In genomic region chr11:80785672-80786071, GRCm38 (mm10) we compare ENCODE assay signal across 16 mouse cellular contexts. TPM values are rescaled to one million over a fixed set of nuclear protein-coding genes. Genes with fewer than 3 reads are reported as not detected.
DNase-seq lines count a peak whose midpoint lies in the region; ATAC-seq and TF ChIP-seq lines count a peak whose summit lies in the region.
"Had no signal": no experiment of that assay in that cellular context is flagged by ENCODE, and none has a peak within 500 bp of the region (broad histone marks: within the 10 kb centered on the region; RNA-seq: fewer than 3 reads in every experiment).

No protein-coding gene starts in this region.

- TF ChIP-seq EP300 in liver, postnatal 0 days (IDR thresholded peaks at IDR 0.05; ENCODE audit: low read depth): no peak

- H3K9me3 ChIP-seq in liver, postnatal 0 days (ENCODE audit: low read length): no peaks in the 10 kb centered on the region
- no peaks in the 10 kb centered on the region for H3K9me3 ChIP-seq in forebrain, postnatal 0 days (ENCODE audit: low read length)
- H3K9me3 ChIP-seq: embryonic facial prominence, embryonic 13.5 days; neural tube, embryonic 12.5 days had no signal

- peak overlapping the region; percentile 95 for H3K27ac ChIP-seq in liver, postnatal 0 days (ENCODE audit: low read depth)
- H3K27ac ChIP-seq in forebrain, postnatal 0 days (ENCODE audit: low read depth, low read length): no peak overlapping the region
- H3K27ac ChIP-seq: embryonic facial prominence, embryonic 13.5 days; neural tube, embryonic 12.5 days had no signal

- H3K4me2 ChIP-seq in liver, postnatal 0 days (ENCODE audit: low read depth, low read length): no peak overlapping the region
- no peak overlapping the region for H3K4me2 ChIP-seq in forebrain, postnatal 0 days (ENCODE audit: low read depth)
- H3K4me2 ChIP-seq: embryonic facial prominence, embryonic 13.5 days; neural tube, embryonic 12.5 days had no signal

- WGBS in liver, postnatal 0 days (ENCODE audit: insufficient replicate concordance): 42% methylated on average over 5 of the region's 5 CpGs
- WGBS in forebrain, postnatal 0 days: 84% methylated on average over 5 of the region's 5 CpGs

- H3K36me3 ChIP-seq in liver, postnatal 0 days (replicated peaks; ENCODE audit: insufficient read depth, low read length): no peaks in the 10 kb centered on the region
- no peaks in the 10 kb centered on the region for H3K36me3 ChIP-seq in forebrain, postnatal 0 days (ENCODE audit: insufficient read depth)
- H3K36me3 ChIP-seq: embryonic facial prominence, embryonic 13.5 days; neural tube, embryonic 12.5 days had no signal

- intact Hi-C loops in left cerebral cortex, postnatal 4 days (cut with DNase I): no loop called here

- H3K9ac ChIP-seq in liver, postnatal 0 days (replicated peaks): no peak overlapping the region
- H3K9ac ChIP-seq in forebrain, postnatal 0 days: no peak overlapping the region
- H3K9ac ChIP-seq: embryonic facial prominence, embryonic 13.5 days; neural tube, embryonic 12.5 days had no signal

- peaks cover 26% of the 10 kb centered on the region for H3K4me1 ChIP-seq in liver, postnatal 0 days (ENCODE audit: insufficient read depth)
- no peaks in the 10 kb centered on the region for H3K4me1 ChIP-seq in forebrain, postnatal 0 days (ENCODE audit: insufficient read depth)
- H3K4me1 ChIP-seq: embryonic facial prominence, embryonic 13.5 days; neural tube, embryonic 12.5 days had no signal

- no peak overlapping the region for H3K4me3 ChIP-seq in liver, postnatal 0 days (ENCODE audit: low read depth, low read length)
- no peak overlapping the region for H3K4me3 ChIP-seq in forebrain, postnatal 0 days (ENCODE audit: low read depth, low read length)
- H3K4me3 ChIP-seq: embryonic facial prominence, embryonic 13.5 days; neural tube, embryonic 12.5 days had no signal

- peak; percentile 19 for DNase-seq in A20 (ENCODE audit: low read depth, low spot score)
- peak; percentile 46 for DNase-seq in CD4-positive, CD25-positive, alpha-beta regulatory T cell, adult 2 months (ENCODE audit: low read depth, low spot score)
- no peak for DNase-seq in liver, postnatal 0 days
- DNase-seq in left cerebral cortex, postnatal 4 days: no peak
- DNase-seq in forebrain, postnatal 0 days: no peak
- DNase-seq in urinary bladder, postnatal 10 days (ENCODE audit: low spot score): no peak
- no peak for DNase-seq in cerebellum, adult 11 months
- DNase-seq: cerebellum, adult 9-11 months; heart, postnatal 14 days; lung, postnatal 10 days; midbrain, embryonic 14.5 days; thymus, adult 2 months had no signal

- peak; percentile 59 for TF ChIP-seq CTCF in liver, postnatal 0 days (IDR thresholded peaks at IDR 0.05; ENCODE audit: low read depth)
- no peak for TF ChIP-seq CTCF in forebrain, postnatal 0 days (IDR thresholded peaks at IDR 0.05; ENCODE audit: low read depth)

- no peaks in the 10 kb centered on the region for H3K27me3 ChIP-seq in liver, postnatal 0 days (ENCODE audit: insufficient read depth, low read length)
- no peaks in the 10 kb centered on the region for H3K27me3 ChIP-seq in forebrain, postnatal 0 days (ENCODE audit: insufficient read depth, low read length)
- H3K27me3 ChIP-seq: embryonic facial prominence, embryonic 13.5 days; neural tube, embryonic 12.5 days had no signal

- peak; percentile 64 to 77; a peak in 3 of 4 replicates for ATAC-seq in hematopoietic stem cell, adult 5-6 weeks (replicated peaks in 1 of 2; ENCODE audit: insufficient read depth in 1 of 2, low FRiP score in 2 of 2, low TSS enrichment in 1 of 2, low read depth in 1 of 2, poor library complexity in 2 of 2, severe bottlenecking in 2 of 2)
- ATAC-seq in liver, postnatal 0 days: no peak
- no peak for ATAC-seq in forebrain, postnatal 0 days
- ATAC-seq: forebrain, embryonic 16.5 days had no signal

RNA-seq across cellular contexts. Expression of gene Myo1d, which starts 5.8 kb away (rescaled TPM):
- 3.0 and 3.4 TPM in 2 replicates for total RNA-seq in hematopoietic stem cell, adult 5-6 weeks (2017)
- 4.5 and 4.6 TPM in 2 replicates for polyA plus RNA-seq in liver, postnatal 0 days (2015; fragmentation: Nextera tagmentation; extraction: Ambion mirVana)
- 1 to 10 TPM; 3.0 to 3.8 TPM for total RNA-seq in left cerebral cortex, postnatal 4 days (2021)
- 1.7 and 3.4 TPM in 2 replicates for total RNA-seq in forebrain, postnatal 0 days (2014; rRNA removed)
- 0.88 and 1.2 TPM in 2 replicates for polyA plus RNA-seq in forebrain, postnatal 0 days (2015; fragmentation: Nextera tagmentation; extraction: Ambion mirVana)

RNA-seq across cellular contexts. Expression of gene Tmem98, which starts 24.3 kb away (rescaled TPM):
- total RNA-seq in hematopoietic stem cell, adult 5-6 weeks (2017): 16.4 and 19.8 TPM in 2 replicates
- polyA plus RNA-seq in liver, postnatal 0 days (2015; fragmentation: Nextera tagmentation; extraction: Ambion mirVana): 19.7 and 21.5 TPM in 2 replicates
- total RNA-seq in left cerebral cortex, postnatal 4 days (2021): 1 to 10 TPM; 6.5 to 7.7 TPM
- 15.7 and 18.3 TPM in 2 replicates for total RNA-seq in forebrain, postnatal 0 days (2014; rRNA removed)
- 20.5 and 20.8 TPM in 2 replicates for polyA plus RNA-seq in forebrain, postnatal 0 days (2015; fragmentation: Nextera tagmentation; extraction: Ambion mirVana)

Comparison
In these comparisons a context has a peak if more than half of its experiments do, and no peak if none do; other contexts are left out.
1. DNase-seq: peak in A20 (single experiment) and CD4-positive, CD25-positive, alpha-beta regulatory T cell, adult 2 months (single experiment); none in liver, postnatal 0 days (single experiment), left cerebral cortex, postnatal 4 days (single experiment), forebrain, postnatal 0 days (single experiment), urinary bladder, postnatal 10 days (single experiment) and cerebellum, adult 11 months (single experiment).
2. ATAC-seq: peak in hematopoietic stem cell, adult 5-6 weeks (2 of 2); none in liver, postnatal 0 days (single experiment) and forebrain, postnatal 0 days (single experiment).